Mouse (Mus musculus) neural tube, embryonic 10.5 days (tissue): Measurements from ENCODE around the gene Gm21828.
"Not testable (repeated sequence)": the region's sequence is repeated elsewhere in the genome, so short reads cannot be mapped to it uniquely, and the experiment has no call there.

Experiments used
- DNase-seq: peaks from one replicate; pipeline ENCODE4 v3.0.0-alpha.2; 2017; ENCODE audit warnings: low spot score; ENCODE audit errors: extremely low spot score

The Gm21828 gene

DNA sequence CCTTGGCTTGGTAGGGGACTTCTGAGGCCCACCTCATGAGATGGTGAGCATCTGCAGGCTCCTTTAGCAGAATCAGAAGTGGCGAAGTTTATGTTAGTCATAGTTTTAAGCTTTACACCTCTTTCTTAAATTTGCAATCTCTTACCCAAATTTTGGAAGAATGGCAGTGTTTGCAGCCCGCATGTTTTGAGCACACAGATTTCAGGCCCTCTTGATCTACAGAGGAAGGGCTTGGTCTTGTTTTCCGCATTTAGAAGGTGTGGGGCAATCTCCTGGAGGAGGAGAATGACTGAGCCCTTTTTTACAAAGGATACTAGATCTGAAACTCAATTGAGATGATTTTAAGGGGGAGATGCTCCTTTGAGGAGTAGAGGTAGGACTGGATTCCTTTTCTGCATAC, at the start of gene Gm21828:
Gene Gm21828 (minus strand): TSS at position 101 of the 400 bp plus-strand sequence.
- not testable (repeated sequence) for DNase-seq

DNA sequence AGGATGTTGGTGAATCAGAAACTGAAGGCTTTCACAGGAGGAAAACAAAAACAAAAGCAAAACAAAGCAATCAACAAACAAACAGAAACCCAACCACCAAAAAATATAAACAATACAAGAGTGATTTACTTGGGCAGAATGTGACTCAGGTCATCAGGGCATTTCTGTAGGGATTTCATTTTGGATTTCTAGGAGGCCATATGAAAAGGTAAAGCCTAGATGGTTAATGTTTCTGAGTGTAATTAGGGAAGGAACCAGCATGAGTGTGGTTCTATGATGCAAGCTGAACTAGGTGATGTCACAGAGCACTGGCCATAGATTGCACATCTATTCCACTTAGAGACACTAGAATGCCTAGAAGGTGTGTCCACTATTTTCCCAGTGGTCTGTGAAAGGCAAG, 28.4 kb upstream of the Gm21828 start, which contains the start of the genes Gm21440 and Gm21454:
Gene Gm21440 (plus strand): TSS at position 301 of the 400 bp plus-strand sequence.
Gene Gm21454 (plus strand): TSS at position 352 of the 400 bp plus-strand sequence.
- not testable (repeated sequence) for DNase-seq
